In genomic region chr9:74045936-74046335, GRCm38 (mm10) we compare ENCODE assay signal across 9 mouse cellular contexts.
DNase-seq lines count a peak whose midpoint lies in the region; ATAC-seq lines count a peak whose summit lies in the region.
"Had no signal": no experiment of that assay in that cellular context is flagged by ENCODE, and none has a peak within 500 bp of the region (broad histone marks: within the 10 kb centered on the region; RNA-seq: fewer than 3 reads in every experiment).

No protein-coding gene starts in this region.

- no peaks in the 10 kb centered on the region for H3K9me3 ChIP-seq in hindbrain, embryonic 14.5 days (ENCODE audit: control insufficient read depth, low read length)
- no peaks in the 10 kb centered on the region for H3K9me3 ChIP-seq in hindbrain, embryonic 13.5 days
- H3K9me3 ChIP-seq in midbrain, embryonic 15.5 days, result no peaks in the 10 kb centered on the region
- H3K9me3 ChIP-seq in liver, embryonic 12.5 days (replicated peaks), result no peaks in the 10 kb centered on the region

- H3K36me3 ChIP-seq in hindbrain, embryonic 14.5 days (replicated peaks; ENCODE audit: control insufficient read depth, insufficient read depth), result no peaks in the 10 kb centered on the region
- H3K36me3 ChIP-seq in hindbrain, embryonic 13.5 days, result no peaks in the 10 kb centered on the region
- no peaks in the 10 kb centered on the region for H3K36me3 ChIP-seq in midbrain, embryonic 15.5 days (replicated peaks)
- no peaks in the 10 kb centered on the region for H3K36me3 ChIP-seq in liver, embryonic 12.5 days

- no peaks in the 10 kb centered on the region; the same call in 1 of the 2 replicates for H3K4me1 ChIP-seq in hindbrain, embryonic 14.5 days (replicated peaks; ENCODE audit: control insufficient read depth, insufficient read depth, low read length)
- H3K4me1 ChIP-seq in hindbrain, embryonic 13.5 days (replicated peaks), result no peaks in the 10 kb centered on the region
- no peaks in the 10 kb centered on the region for H3K4me1 ChIP-seq in midbrain, embryonic 15.5 days
- H3K4me1 ChIP-seq in liver, embryonic 12.5 days, result no peaks in the 10 kb centered on the region

- peak; percentile 60; the same call in 1 of the 2 replicates for ATAC-seq in hindbrain, embryonic 14.5 days (ENCODE audit: low FRiP score)
- ATAC-seq in hindbrain, embryonic 13.5 days (ENCODE audit: low FRiP score), result no peak
- peak; percentile 69 for ATAC-seq in midbrain, embryonic 15.5 days (replicated peaks)
- no peak for ATAC-seq in liver, embryonic 12.5 days

- DNase-seq in hindbrain, embryonic 14.5 days (ENCODE audit: low spot score), result no peak
- DNase-seq in adrenal gland, adult 2 months, result peak; percentile 51
- peak; percentile 64 for DNase-seq in heart, postnatal 4 days
- DNase-seq in gastrocnemius, postnatal 10 days, result no peak
- DNase-seq in layer of hippocampus, adult 9-11 months, result no peak

- H3K27ac ChIP-seq in hindbrain, embryonic 14.5 days, result no peak overlapping the region
- H3K27ac ChIP-seq in hindbrain, embryonic 13.5 days, result no peak overlapping the region
- no peak overlapping the region for H3K27ac ChIP-seq in midbrain, embryonic 15.5 days
- no peak overlapping the region for H3K27ac ChIP-seq in liver, embryonic 12.5 days

- H3K4me3 ChIP-seq in hindbrain, embryonic 14.5 days (replicated peaks; ENCODE audit: low read length), result no peak overlapping the region
- no peak overlapping the region for H3K4me3 ChIP-seq in hindbrain, embryonic 13.5 days
- no peak overlapping the region for H3K4me3 ChIP-seq in midbrain, embryonic 15.5 days
- H3K4me3 ChIP-seq in liver, embryonic 12.5 days, result no peak overlapping the region

- H3K27me3 ChIP-seq in hindbrain, embryonic 14.5 days (ENCODE audit: control insufficient read depth, insufficient read depth, low read length), result no peaks in the 10 kb centered on the region
- no peaks in the 10 kb centered on the region for H3K27me3 ChIP-seq in hindbrain, embryonic 13.5 days
- H3K27me3 ChIP-seq in midbrain, embryonic 15.5 days (replicated peaks), result no peaks in the 10 kb centered on the region
- no peaks in the 10 kb centered on the region for H3K27me3 ChIP-seq in liver, embryonic 12.5 days (replicated peaks)
- H3K27me3 ChIP-seq: CH12.LX had no signal

- 62% methylated on average over 3 of the region's 3 CpGs for WGBS in hindbrain, embryonic 14.5 days
- 79% methylated on average over 3 of the region's 3 CpGs for WGBS in hindbrain, embryonic 13.5 days
- WGBS in midbrain, embryonic 15.5 days, result 53% methylated on average over 3 of the region's 3 CpGs
- WGBS in liver, embryonic 12.5 days (ENCODE audit: insufficient replicate concordance), result 72% methylated on average over 3 of the region's 3 CpGs

- no peak overlapping the region for H3K9ac ChIP-seq in hindbrain, embryonic 14.5 days
- no peak overlapping the region for H3K9ac ChIP-seq in hindbrain, embryonic 13.5 days
- H3K9ac ChIP-seq in midbrain, embryonic 15.5 days, result no peak overlapping the region
- no peak overlapping the region for H3K9ac ChIP-seq in liver, embryonic 12.5 days

- no peak overlapping the region for H3K4me2 ChIP-seq in hindbrain, embryonic 14.5 days (replicated peaks)
- no peak overlapping the region for H3K4me2 ChIP-seq in hindbrain, embryonic 13.5 days
- no peak overlapping the region for H3K4me2 ChIP-seq in midbrain, embryonic 15.5 days
- no peak overlapping the region for H3K4me2 ChIP-seq in liver, embryonic 12.5 days

Comparison
In these comparisons a context has a peak if more than half of its experiments do, and no peak if none do; other contexts are left out.
1. ATAC-seq: peak in hindbrain, embryonic 14.5 days (single experiment) and midbrain, embryonic 15.5 days (single experiment); none in hindbrain, embryonic 13.5 days (single experiment) and liver, embryonic 12.5 days (single experiment).
2. DNase-seq: peak in adrenal gland, adult 2 months (single experiment) and heart, postnatal 4 days (single experiment); none in hindbrain, embryonic 14.5 days (single experiment), gastrocnemius, postnatal 10 days (single experiment) and layer of hippocampus, adult 9-11 months (single experiment).